Mouse (Mus musculus) splenic B cell, adult 2 months (primary cell): Measurements from ENCODE around the gene Hexim2.

Experiments used
- DNase-seq: peaks from one replicate; pipeline ENCODE4 v3.0.0-alpha.2; 2011; ENCODE audit warnings: low read depth, low spot score
- H3K27me3 ChIP-seq: 2 replicates; pipeline ENCODE4 v1.6.1; 2012; ENCODE audit warnings: mild to moderate bottlenecking, low read length, moderate library complexity, mixed read lengths; ENCODE audit not compliant: control insufficient read depth, poor library complexity, insufficient read depth, severe bottlenecking
- H3K36me3 ChIP-seq: 2 replicates; pipeline ENCODE4 v1.6.1; 2012; ENCODE audit warnings: mild to moderate bottlenecking, low read length, moderate library complexity, mixed read lengths; ENCODE audit not compliant: control insufficient read depth, poor library complexity, insufficient read depth, severe bottlenecking

The Hexim2 gene

DNA sequence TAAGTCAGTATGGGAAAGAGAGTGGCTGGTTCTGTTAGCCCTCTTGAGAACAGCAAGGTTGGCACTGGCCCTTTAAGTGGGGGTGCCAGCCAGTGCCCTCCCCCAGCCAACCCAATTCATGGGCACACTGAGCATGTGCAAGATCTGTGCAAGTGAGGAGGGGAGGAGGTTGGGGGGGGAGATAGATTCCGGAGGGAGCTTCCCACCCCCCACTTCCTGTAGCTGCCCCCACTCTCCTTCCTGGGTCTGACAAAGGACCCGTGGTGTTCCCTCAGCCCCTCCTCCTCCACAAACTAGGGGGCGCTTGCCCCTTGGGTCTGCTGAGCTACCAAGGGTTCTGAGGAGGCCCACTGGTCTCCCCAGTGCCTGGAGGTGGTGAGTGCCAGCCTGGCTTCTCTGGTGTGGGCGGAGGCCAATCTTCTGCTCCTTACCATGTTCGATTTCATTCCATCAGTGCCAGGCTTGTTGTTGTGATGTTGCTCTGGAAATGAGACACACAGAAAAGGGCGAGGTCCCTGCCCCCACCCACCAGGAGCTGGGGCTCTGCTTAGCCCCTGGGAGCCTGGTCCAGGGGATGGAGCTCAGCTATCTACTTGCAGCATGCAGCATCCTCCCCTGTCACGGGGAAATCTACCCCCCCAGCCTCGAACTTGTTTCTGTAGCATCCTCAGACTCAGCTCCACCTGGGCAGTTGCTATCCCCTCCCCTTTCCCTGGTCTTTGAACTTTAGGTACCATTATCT, 10.4 kb downstream of the Hexim2 start:
- peak; percentile 44 for DNase-seq

GRCm38 (mm10) chr11:103144309-103145285, 12.4 kb downstream of the Hexim2 start:
- H3K36me3 ChIP-seq = no peaks in the 10 kb centered on the region
- DNase-seq = no peak
- H3K27me3 ChIP-seq = no peaks in the 10 kb centered on the region

More for the DNA sequence above, 10.4 kb downstream of the Hexim2 start:
- Histone ChIP-seq H3K27me3 (no peaks in the 10 kb centered on the region), H3K36me3 (no peaks in the 10 kb centered on the region)

DNA sequence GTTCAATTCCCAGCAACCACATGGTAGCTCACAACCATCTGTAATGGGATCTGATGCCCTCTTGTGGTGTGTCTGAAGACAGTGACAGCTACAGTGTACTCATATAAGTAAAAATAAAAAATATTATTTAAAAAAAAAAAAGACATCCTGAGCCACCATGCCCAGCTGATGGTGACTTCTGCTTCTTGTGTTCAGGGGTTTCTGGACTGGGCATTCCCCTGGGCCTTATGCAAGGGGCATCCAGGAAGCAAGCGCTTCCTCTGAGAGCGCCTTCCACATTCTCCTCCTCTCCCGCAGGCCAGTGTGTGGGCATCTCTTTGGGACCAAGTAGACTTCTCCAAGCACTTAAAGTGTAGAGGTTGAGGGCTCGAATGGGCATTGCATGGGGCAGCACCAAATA, 14.2 kb downstream of the Hexim2 start:
- peak; percentile 43 for DNase-seq
- H3K36me3 ChIP-seq = no peaks in the 10 kb centered on the region

GRCm38 (mm10) chr11:103147766-103148165, 15.5 kb downstream of the Hexim2 start:
- no peak for DNase-seq
- no peaks in the 10 kb centered on the region for H3K36me3 ChIP-seq
- H3K27me3 ChIP-seq = no peaks in the 10 kb centered on the region

More for the DNA sequence above, 14.2 kb downstream of the Hexim2 start:
- H3K27me3 ChIP-seq = no peaks in the 10 kb centered on the region

DNA sequence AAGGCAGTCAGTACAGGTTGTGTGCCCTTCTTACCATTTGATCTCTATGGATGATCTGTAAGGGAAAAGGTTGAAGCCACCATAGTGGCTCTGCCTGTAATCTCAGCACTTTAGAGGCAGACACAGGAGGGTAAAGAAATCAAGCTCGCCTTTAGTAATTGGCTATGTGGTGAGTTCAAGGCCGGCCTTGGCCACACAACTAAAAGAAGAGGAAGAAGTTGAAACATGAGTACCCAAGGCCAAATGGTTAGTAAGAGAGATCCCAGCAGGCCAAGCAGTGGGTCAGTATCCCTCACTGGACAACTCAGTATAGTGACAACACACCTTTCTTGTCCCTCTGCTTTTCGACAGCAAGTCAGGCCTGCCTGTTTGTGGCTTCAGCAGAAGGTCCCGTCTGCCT, 17.5 kb downstream of the Hexim2 start:
- DNase-seq = no peak
- H3K27me3 ChIP-seq = no peaks in the 10 kb centered on the region
- H3K36me3 ChIP-seq = no peaks in the 10 kb centered on the region

GRCm38 (mm10) chr11:103158621-103159478, 26.6 kb downstream of the Hexim2 start:
- DNase-seq = peak; percentile 95
- Histone ChIP-seq H3K36me3 (no peaks in the 10 kb centered on the region), H3K27me3 (no peaks in the 10 kb centered on the region)

GRCm38 (mm10) chr11:103160738-103161137, 28.5 kb downstream of the Hexim2 start:
- no peaks in the 10 kb centered on the region for H3K27me3 ChIP-seq
- H3K36me3 ChIP-seq = no peaks in the 10 kb centered on the region
- DNase-seq = no peak

- H3K27me3 ChIP-seq = no peaks in the 10 kb centered on the region
Measured at GRCm38 (mm10) chr11:103161449-103161848, 29.2 kb downstream of the Hexim2 start.

GRCm38 (mm10) chr11:103162132-103162531, 29.9 kb downstream of the Hexim2 start:
- Histone ChIP-seq H3K27me3 (no peaks in the 10 kb centered on the region), H3K36me3 (no peaks in the 10 kb centered on the region)
- DNase-seq = peak; percentile 63

More at GRCm38 (mm10) chr11:103161449-103161848, 29.2 kb downstream of the Hexim2 start:
- no peaks in the 10 kb centered on the region for H3K36me3 ChIP-seq
- no peak for DNase-seq

DNA sequence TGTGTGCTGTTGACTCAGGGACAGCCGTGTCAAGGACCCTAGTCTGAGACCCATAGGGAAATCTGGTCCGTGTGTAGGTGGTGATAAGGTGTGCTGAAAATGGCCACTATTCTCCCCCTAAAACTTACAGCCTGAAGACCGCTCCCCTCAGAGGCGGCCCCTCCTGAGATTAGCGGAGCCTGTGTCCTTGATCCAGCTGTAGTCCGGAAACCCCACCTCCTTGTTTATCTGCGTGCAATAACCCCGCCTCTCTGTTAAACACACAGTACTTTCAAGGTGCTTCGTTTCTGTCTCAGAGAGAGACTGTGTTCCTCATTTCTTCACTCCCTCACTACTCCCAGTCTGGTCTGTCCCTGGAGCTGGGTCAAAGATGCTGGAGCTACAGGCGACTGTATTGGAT, 32.2 kb downstream of the Hexim2 start:
- no peaks in the 10 kb centered on the region for H3K36me3 ChIP-seq
- no peak for DNase-seq
- H3K27me3 ChIP-seq = no peaks in the 10 kb centered on the region

GRCm38 (mm10) chr11:103168690-103169390, 36.6 kb downstream of the Hexim2 start:
- H3K36me3 ChIP-seq = no peaks in the 10 kb centered on the region
- H3K27me3 ChIP-seq = no peaks in the 10 kb centered on the region
- DNase-seq = peak; percentile 87

- H3K27me3 ChIP-seq = no peaks in the 10 kb centered on the region
- H3K36me3 ChIP-seq = no peaks in the 10 kb centered on the region
- no peak for DNase-seq
Measured at GRCm38 (mm10) chr11:103169664-103170063, 37.4 kb downstream of the Hexim2 start.

DNA sequence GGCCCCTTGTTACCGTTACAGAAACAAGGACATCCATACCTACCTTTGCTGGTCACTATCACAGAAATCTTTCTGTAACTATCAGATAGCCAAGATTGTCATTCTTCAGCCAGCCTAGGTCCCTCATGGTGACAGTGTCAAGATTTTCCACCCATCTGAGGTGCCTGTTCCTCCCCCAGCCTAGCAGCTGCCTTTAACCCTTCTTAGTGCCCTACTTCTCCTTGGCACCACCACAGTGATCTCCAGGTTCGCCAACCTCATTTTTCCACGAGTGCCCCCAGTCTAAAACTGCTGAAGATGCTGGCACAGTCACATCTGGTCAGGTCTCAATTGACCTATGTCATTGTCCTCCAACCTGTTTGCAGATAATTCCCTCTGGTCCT, 37.9 kb downstream of the Hexim2 start:
- Histone ChIP-seq H3K27me3 (no peaks in the 10 kb centered on the region), H3K36me3 (no peaks in the 10 kb centered on the region)
- peak; percentile 44 for DNase-seq
